Mouse (Mus musculus) testis, adult 2 months (tissue): ENCODE data around the gene Spata2.

Source experiments
- CTCF ChIP-seq: fragments of 200-500 bp; IDR thresholded peaks from 2 replicates; pipeline ENCODE4 v1.5.1; 2012; ENCODE audit warnings: low read depth, mild to moderate bottlenecking, inconsistent platforms, low read length, moderate library complexity; ENCODE audit not compliant: control insufficient read depth, insufficient read depth, insufficient replicate concordance
- POLR2A ChIP-seq: fragments of 200-500 bp; IDR thresholded peaks from 2 replicates; pipeline ENCODE4 v1.6.1; 2012; ENCODE audit warnings: low read depth, mild to moderate bottlenecking, inconsistent platforms, low read length, moderate library complexity; ENCODE audit not compliant: control insufficient read depth

DNA sequence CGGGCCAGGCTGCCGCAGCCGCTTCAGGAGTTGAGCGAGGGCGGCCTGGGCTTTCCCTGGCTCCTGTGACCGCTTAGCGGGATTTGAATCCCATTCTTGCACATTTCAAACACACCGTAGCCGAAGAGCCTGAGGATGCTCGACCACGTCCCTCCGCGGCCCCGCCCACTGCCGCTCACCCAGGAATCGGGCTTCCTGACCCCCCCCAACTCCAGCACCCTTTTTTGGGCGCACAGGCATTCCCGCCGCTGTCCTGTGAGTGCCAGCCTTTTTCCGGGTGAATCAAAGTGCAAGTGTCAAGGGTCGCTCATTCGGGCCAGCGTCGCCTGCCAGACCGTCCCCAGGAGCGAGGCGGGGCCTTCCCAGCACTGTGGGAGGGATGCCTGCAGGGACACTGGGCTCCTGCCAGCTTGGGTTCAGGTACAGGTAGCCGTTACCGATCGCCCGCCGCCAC is 11.2 kb upstream of the Spata2 start:
- no peak for TF ChIP-seq CTCF
- TF ChIP-seq POLR2A, result 0 out of 2 replicates have a peak, but pooled peaks have one; percentile 1
